Mouse (Mus musculus) stomach, postnatal 0 days (tissue): ENCODE measurements around the gene Serp2. TPM values are rescaled to one million over a fixed set of nuclear protein-coding genes. Genes with fewer than 3 reads are reported as not detected.

ENCODE experiments used
- ATAC-seq: fragments of 200-750 bp; cut with Nextera tagmentation; 2 replicates; pipeline ENCODE4 v1.8.0; 2017; ENCODE audit not compliant: low FRiP score, low TSS enrichment
- DNase-seq: peaks from one replicate; pipeline ENCODE4 v3.0.0-alpha.2; 2016; ENCODE audit warnings: low spot score
- H3K27ac ChIP-seq: fragments of 300-500 bp; sonication (generic); replicated peaks from 2 replicates; pipeline ENCODE4 v1.5.1; 2014; ENCODE audit warnings: mild to moderate bottlenecking, control low read depth
- H3K27me3 ChIP-seq: fragments of 300-500 bp; sonication (generic); 2 replicates; pipeline ENCODE4 v1.6.1; 2014; ENCODE audit warnings: low read length; ENCODE audit not compliant: control insufficient read depth, insufficient read depth
- H3K36me3 ChIP-seq: fragments of 300-500 bp; sonication (generic); 2 replicates; pipeline ENCODE4 v1.6.1; 2014; ENCODE audit warnings: low read length, mixed read lengths; ENCODE audit not compliant: control insufficient read depth, insufficient read depth
- H3K4me1 ChIP-seq: fragments of 300-500 bp; sonication (generic); replicated peaks from 2 replicates; pipeline ENCODE4 v1.6.1; 2014; ENCODE audit warnings: antibody characterized with exemption; ENCODE audit not compliant: control insufficient read depth, insufficient read depth
- H3K4me2 ChIP-seq: fragments of 300-500 bp; sonication (generic); replicated peaks from 2 replicates; pipeline ENCODE4 v1.6.1; 2014; ENCODE audit warnings: low read depth, mild to moderate bottlenecking, control low read depth, moderate library complexity
- H3K4me3 ChIP-seq: fragments of 300-500 bp; sonication (generic); 2 replicates; pipeline ENCODE4 v1.5.1; 2014; ENCODE audit warnings: low read depth, low read length, control low read depth
- H3K9ac ChIP-seq: fragments of 300-500 bp; sonication (generic); 2 replicates; pipeline ENCODE4 v1.6.1; 2014; ENCODE audit warnings: mild to moderate bottlenecking, low read length, control low read depth, mixed read lengths
- H3K9me3 ChIP-seq: fragments of 300-500 bp; sonication (generic); 2 replicates; pipeline ENCODE4 v1.6.1; 2016; ENCODE audit warnings: low read length; ENCODE audit not compliant: control insufficient read depth
- CTCF ChIP-seq: IDR thresholded peaks from 2 replicates; pipeline ENCODE4 v1.5.1; 2016; ENCODE audit warnings: antibody characterized with exemption, low read depth, mild to moderate bottlenecking, moderate library complexity
- EP300 ChIP-seq: optimal IDR thresholded peaks from 2 replicates; pipeline ENCODE3; 2016; ENCODE audit warnings: antibody characterized with exemption
- WGBS: fragments of 180-500 bp; shearing (Covaris S2); extraction: QIAGEN DNeasy Blood & Tissue Kit; methylation state at CpG from one replicate; pipeline ENCODE4 v1.1.7; 2014; 5-methylcytosine and 5-hydroxymethylcytosine counted together
- polyA plus RNA-seq: library from polyadenylated mRNA; unstranded; fragments of >200 nt; fragmentation: Nextera tagmentation; extraction: Ambion mirVana; gene quantifications from 2 replicates; pipeline ENCODE4 v1.2.1, GENCODE M21; 2015

Gene Serp2
- polyA plus RNA-seq, 1 experiment from 2014 or later, result 7.4 TPM

DNA sequence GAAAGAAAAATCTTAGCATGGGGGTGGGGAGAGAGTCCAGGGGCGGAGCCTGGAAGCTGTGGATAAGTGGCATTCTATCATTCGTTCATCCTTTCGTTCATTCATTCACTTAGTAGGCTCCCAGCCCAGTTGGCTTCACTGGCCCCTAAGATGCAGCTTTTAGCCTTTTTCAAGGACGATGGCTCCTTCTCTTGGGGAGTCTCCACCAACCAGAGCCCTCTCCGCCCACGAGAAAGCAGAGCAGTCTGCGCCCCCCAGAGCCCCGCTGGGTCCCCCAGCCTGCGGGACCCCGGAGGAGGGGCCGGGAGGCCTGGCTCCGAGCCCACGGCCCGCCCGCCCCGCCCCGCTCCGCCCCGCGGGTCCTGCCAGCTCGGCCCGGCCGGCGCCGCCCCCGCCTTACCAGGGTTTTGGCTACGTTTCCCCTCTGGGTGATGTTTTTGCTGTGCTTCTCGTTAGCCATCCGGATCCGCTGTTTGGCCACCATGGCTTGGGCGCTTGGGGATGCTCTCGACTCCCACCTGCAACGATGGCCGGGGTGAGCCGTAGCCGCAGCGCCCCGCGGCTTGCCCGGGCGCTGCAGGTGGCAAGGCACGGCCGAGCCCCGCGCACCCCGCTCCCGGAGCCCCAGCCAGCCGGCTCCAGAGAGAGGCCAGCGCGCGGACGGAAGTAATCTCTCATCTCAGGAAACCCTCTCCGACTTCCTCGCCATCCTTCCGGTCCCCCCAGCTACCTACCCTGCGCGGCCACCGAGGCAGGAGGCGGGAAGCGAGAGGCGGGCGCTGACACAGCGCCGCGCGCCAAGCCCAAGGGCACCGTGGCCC, 448 bp downstream of the Serp2 start:
- TF ChIP-seq CTCF (no peak), EP300 (no peak)
- Histone ChIP-seq H3K27ac (peak overlapping the region; percentile 81), H3K4me3 (peak overlapping the region; percentile 60), H3K27me3 (no peaks in the 10 kb centered on the region), H3K4me2 (peak overlapping the region; percentile 95), H3K4me1 (no peaks in the 10 kb centered on the region; the same call in none of the 2 replicates), H3K9ac (peak overlapping the region; percentile 72), H3K36me3 (no peaks in the 10 kb centered on the region), H3K9me3 (no peaks in the 10 kb centered on the region)
- WGBS, result 1% methylated on average over 59 of the region's 67 CpGs
- DNase-seq (peak; percentile 54), ATAC-seq (peak; percentile 61)

DNA sequence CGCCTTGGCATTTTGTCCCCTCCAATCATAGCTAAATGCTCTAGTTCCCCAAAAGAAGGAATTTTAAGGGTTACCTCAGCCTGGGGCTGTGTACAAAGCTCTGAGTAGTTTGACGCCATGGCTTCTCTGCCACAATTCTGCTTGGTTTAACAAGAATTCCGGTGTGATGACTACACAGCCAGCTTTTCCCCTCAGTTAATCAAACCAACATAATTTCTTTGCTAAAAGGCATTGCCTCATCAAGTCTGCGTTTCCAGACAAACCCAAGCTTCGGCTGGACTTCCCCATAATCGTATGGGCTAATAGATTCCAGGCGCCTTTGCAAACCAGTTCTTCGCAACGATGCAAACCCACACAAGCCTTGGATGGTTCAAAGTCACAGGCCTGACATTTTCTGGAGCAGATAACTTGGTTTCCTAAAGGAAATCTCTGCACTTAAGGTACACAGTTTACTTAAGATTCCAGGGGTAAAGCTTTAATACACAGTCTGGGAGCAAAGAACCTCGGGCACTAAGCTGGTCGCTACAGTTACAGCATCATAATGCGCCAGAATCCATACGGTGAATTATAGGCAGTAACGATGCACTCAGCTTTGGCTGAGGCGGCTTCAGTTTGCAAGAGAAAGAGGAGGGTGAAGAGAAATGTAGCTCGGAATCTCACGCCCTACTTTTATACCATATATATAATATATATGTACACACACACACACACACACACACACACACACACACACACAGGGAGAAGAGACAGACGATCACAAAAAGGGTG, 1.2 kb downstream of the Serp2 start:
- ATAC-seq, result no peak
- H3K27ac ChIP-seq, result peak overlapping the region; percentile 67; the same call in 1 of the 2 replicates
- H3K27me3 ChIP-seq, result no peaks in the 10 kb centered on the region
- no peaks in the 10 kb centered on the region; the same call in none of the 2 replicates for H3K4me1 ChIP-seq
- H3K9ac ChIP-seq, result peak overlapping the region; percentile 72
- peak overlapping the region; percentile 60 for H3K4me3 ChIP-seq
- no peaks in the 10 kb centered on the region for H3K9me3 ChIP-seq
- TF ChIP-seq EP300, result no peak
- no peak for TF ChIP-seq CTCF
- H3K36me3 ChIP-seq, result no peaks in the 10 kb centered on the region
- no peak for DNase-seq
- WGBS, result 42% methylated on average over 18 of the region's 18 CpGs
- H3K4me2 ChIP-seq, result peak overlapping the region; percentile 95

DNA sequence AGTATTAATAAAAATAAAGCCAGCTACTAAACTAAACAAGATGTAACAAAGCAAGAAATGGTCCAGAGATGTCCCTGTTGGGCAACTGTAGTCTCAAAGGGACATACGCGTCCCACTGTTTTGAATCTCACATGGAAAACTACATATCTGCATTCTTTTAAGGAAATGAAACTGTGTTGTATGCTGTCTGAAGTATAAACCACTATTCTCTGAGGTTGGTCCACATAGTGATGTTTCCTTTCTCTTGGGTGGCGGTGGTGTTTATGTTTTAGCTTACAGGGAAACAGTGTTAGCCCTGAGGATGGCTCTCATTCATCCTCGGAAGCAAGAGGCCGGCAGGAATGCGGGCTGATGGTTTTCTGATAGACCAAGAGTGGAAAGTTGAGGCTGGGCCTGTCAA, 12.6 kb downstream of the Serp2 start:
- no peaks in the 10 kb centered on the region for H3K27me3 ChIP-seq
- DNase-seq, result no peak
- H3K9me3 ChIP-seq, result no peaks in the 10 kb centered on the region
- no peak overlapping the region for H3K4me2 ChIP-seq
- TF ChIP-seq EP300, result no peak
- TF ChIP-seq CTCF, result no peak
- H3K4me1 ChIP-seq, result no peaks in the 10 kb centered on the region
- WGBS, result 71% methylated on average over 6 of the region's 6 CpGs
- H3K27ac ChIP-seq, result no peak overlapping the region
- no peak for ATAC-seq
- no peak overlapping the region for H3K4me3 ChIP-seq
- H3K9ac ChIP-seq, result no peak overlapping the region
- H3K36me3 ChIP-seq, result no peaks in the 10 kb centered on the region

DNA sequence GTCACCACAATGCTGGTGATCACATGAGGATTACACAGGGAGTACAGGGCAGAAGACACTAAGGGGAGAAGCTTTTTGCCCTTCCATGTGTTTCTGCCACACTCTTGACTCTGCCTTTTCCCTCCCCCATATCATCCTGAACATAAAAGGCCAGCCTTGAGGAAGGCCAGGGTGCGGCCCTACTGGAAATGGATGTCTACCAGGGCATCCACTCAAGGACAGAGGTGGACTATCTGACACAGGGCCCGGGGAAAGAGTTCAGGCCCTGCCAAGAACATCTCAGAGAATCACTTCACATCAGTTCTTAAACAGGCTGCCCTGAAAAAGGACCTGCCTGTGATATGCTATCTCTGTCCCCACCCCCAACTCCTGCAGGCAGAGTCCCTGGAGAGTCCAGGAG, 15.3 kb downstream of the Serp2 start:
- Histone ChIP-seq H3K27me3 (no peaks in the 10 kb centered on the region), H3K9ac (no peak overlapping the region), H3K4me2 (no peak overlapping the region), H3K4me1 (no peaks in the 10 kb centered on the region), H3K36me3 (no peaks in the 10 kb centered on the region), H3K27ac (no peak overlapping the region), H3K4me3 (no peak overlapping the region), H3K9me3 (no peaks in the 10 kb centered on the region)
- TF ChIP-seq EP300, result no peak
- TF ChIP-seq CTCF, result no peak
- DNase-seq (no peak), ATAC-seq (no peak)
- WGBS, result 50% methylated on average over 2 of the region's 2 CpGs

DNA sequence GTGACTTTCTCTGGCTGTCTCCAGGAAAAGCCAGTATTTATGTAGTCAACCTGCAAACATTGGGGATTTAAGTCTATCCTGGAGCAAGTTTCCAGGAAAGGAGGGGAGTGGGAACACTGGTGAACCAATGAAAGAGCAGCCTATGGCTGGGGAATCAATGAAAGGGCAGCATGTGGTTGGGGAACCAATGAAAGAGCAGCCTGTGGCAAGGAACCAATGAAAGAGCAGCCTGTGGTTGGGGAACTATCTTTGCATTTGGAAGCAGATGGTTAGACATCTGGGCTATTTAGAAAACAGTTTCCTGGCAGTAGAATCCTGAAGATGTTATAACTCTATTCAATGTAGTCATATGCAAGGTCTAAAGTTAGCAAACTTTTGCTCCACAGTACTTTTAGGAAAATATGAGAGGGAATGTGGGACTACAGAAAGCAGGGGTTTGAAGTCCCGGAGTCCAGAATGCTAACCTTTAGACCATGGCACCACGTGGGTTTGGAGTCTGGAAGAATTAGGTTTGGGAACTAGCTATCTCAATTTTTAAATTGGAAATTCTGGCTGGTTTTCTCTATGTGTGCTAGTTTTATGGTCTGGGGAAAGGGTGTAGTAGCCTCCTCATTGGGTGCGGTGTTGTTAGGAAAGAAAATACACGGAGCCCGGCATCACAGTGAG, 16.6 kb downstream of the Serp2 start:
- no peak overlapping the region for H3K9ac ChIP-seq
- TF ChIP-seq EP300, result no peak
- no peaks in the 10 kb centered on the region for H3K36me3 ChIP-seq
- H3K27me3 ChIP-seq, result no peaks in the 10 kb centered on the region
- no peak overlapping the region for H3K4me2 ChIP-seq
- no peak for DNase-seq
- no peak for ATAC-seq
- no peak overlapping the region for H3K27ac ChIP-seq
- whole genome bisulfite sequencing, result 93% methylated on average over 5 of the region's 5 CpGs
- H3K4me3 ChIP-seq, result no peak overlapping the region
- no peaks in the 10 kb centered on the region for H3K4me1 ChIP-seq
- H3K9me3 ChIP-seq, result no peaks in the 10 kb centered on the region
